Mouse (Mus musculus) forebrain, postnatal 0 days (tissue): ENCODE results near the gene Kif1a. TPM values are rescaled to one million over a fixed set of nuclear protein-coding genes. Genes with fewer than 3 reads are reported as not detected.

Experiments used
- ATAC-seq: fragments of 200-750 bp; cut with Nextera tagmentation; 2 replicates; pipeline ENCODE4 v1.8.0; 2017; ENCODE audit warnings: mild to moderate bottlenecking, moderate library complexity
- DNase-seq: peaks from one replicate; pipeline ENCODE4 v3.0.0-alpha.2; 2015
- H3K27ac ChIP-seq: fragments of 300-500 bp; sonication (generic); 2 replicates; pipeline ENCODE4 v1.5.1; 2014; ENCODE audit warnings: low read depth, mild to moderate bottlenecking, antibody characterized with exemption, low read length, moderate library complexity, mixed read lengths
- H3K27me3 ChIP-seq: fragments of 300-500 bp; sonication (generic); 2 replicates; pipeline ENCODE4 v1.6.1; 2014; ENCODE audit warnings: mild to moderate bottlenecking, low read length, mixed read lengths; ENCODE audit not compliant: insufficient read depth
- H3K36me3 ChIP-seq: fragments of 300-500 bp; sonication (generic); 2 replicates; pipeline ENCODE4 v1.6.1; 2014; ENCODE audit warnings: mild to moderate bottlenecking, moderate library complexity; ENCODE audit not compliant: insufficient read depth
- H3K4me1 ChIP-seq: fragments of 300-500 bp; sonication (generic); 2 replicates; pipeline ENCODE4 v1.6.1; 2014; ENCODE audit warnings: antibody characterized with exemption; ENCODE audit not compliant: insufficient read depth
- H3K4me2 ChIP-seq: fragments of 300-500 bp; sonication (generic); 2 replicates; pipeline ENCODE4 v1.6.1; 2014; ENCODE audit warnings: low read depth, mild to moderate bottlenecking, moderate library complexity
- H3K4me3 ChIP-seq: fragments of 300-500 bp; sonication (generic); 2 replicates; pipeline ENCODE4 v1.5.1; 2014; ENCODE audit warnings: low read depth, low read length, mixed read lengths
- H3K9ac ChIP-seq: fragments of 300-500 bp; sonication (generic); 2 replicates; pipeline ENCODE4 v1.6.1; 2014; ENCODE audit warnings: mild to moderate bottlenecking
- H3K9me3 ChIP-seq: fragments of 300-500 bp; sonication (generic); 2 replicates; pipeline ENCODE4 v1.6.1; 2016; ENCODE audit warnings: low read length
- CTCF ChIP-seq: sonication (generic); IDR thresholded peaks from 2 replicates; pipeline ENCODE4 v1.5.1; 2016; ENCODE audit warnings: antibody characterized with exemption, control low read depth, low read depth
- WGBS: fragments of 180-500 bp; shearing (Covaris S2); extraction: QIAGEN DNeasy Blood & Tissue Kit; methylation state at CpG from one replicate; pipeline ENCODE4 v1.1.7; 2014; 5-methylcytosine and 5-hydroxymethylcytosine counted together
- polyA plus RNA-seq: library from polyadenylated mRNA; unstranded; fragments of >200 nt; fragmentation: Nextera tagmentation; extraction: Ambion mirVana; gene quantifications from 2 replicates; pipeline ENCODE4 v1.2.1, GENCODE M21; 2015
- total RNA-seq: library from RNA; depleted of rRNA; stranded (reverse); fragments of >200 nt; gene quantifications from 2 replicates; pipeline ENCODE4 v1.2.3, GENCODE M21; 2014; rRNA removed

Gene Kif1a
- 409 and 465 TPM in 2 replicates for total RNA-seq
- polyA plus RNA-seq: 381 and 564 TPM in 2 replicates

DNA sequence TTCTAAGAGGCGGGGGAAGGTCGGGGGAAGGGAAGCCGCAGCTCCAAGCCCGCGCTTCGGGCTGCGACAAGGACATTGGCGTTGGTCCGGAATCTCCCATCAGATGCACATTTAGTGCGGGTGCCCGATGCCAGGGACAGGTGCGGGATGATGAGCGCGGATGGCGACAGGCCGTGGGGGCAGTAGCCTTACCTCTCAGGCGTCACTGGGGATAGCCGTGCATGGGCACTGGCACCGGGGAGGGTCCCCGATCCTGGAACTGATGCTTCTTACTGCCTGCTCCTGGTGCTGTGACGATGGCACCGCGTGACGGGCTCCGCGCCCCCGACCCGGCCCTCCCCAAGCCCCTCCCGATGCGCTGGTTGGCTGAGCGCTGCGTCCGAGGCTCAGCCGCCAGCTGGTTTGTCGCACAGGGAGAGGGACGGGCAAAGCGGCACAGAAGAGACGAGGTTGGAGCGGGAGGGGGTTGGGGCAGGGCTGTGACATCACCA, at the start of gene Kif1a:
Kif1a (minus strand) TSS at position 381 of the 491 bp plus-strand sequence.
- WGBS: 1% methylated on average over 39 of the region's 39 CpGs
- ATAC-seq (peak; percentile 94), DNase-seq (peak; percentile 97)
- H3K27ac ChIP-seq: peak within 1 kb of the TSS; percentile 97
- H3K4me1 ChIP-seq: peaks cover 7% of the 10 kb centered on the region; the same call in 1 of the 2 replicates
- no peaks in the 10 kb centered on the region for H3K9me3 ChIP-seq
- peak within 1 kb of the TSS; percentile 92 for H3K9ac ChIP-seq
- 0 out of 2 replicates have a peak, but pooled peaks have one; percentile 10 for TF ChIP-seq CTCF
- no peaks in the 10 kb centered on the region for H3K27me3 ChIP-seq
- H3K4me3 ChIP-seq: peak within 1 kb of the TSS; percentile 76
- H3K36me3 ChIP-seq: no peaks in the 10 kb centered on the region
- peak within 1 kb of the TSS; percentile 96 for H3K4me2 ChIP-seq

DNA sequence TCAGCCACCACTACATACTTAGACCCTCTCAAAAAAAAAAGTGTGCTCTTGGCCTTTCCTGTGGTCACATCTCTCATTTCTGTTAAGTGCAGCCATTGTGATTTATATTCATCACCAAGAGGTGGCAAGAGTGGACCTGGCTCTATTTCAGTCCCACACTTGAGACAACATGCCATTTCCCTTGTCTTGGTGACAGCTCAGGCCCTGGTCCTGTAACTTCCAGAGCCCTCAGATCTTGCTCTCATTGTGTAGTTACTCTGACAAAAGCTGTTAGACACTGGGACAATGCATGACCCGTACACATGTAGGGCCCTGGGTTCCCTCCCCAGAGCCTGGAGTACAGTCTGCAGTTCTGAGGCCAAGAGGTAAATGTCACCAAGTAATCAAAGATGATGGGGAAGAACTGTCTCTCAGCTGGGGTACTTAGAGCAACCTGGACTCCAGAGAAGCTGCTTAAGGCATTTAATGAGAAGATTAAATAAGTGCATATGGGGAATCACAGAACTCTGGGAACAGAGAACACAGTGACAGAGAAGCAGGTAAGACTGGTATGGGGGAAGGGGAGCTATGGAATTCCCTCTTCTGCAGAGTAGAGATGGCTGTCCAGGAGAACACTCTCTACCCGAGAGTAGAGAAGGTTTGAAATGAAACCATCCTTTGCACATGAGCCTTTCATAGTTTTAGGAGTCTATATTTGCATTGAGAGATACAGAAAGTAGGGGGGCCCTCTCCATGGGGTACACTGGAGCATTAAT, 49.3 kb upstream of the Kif1a start:
- no peaks in the 10 kb centered on the region for H3K9me3 ChIP-seq
- ATAC-seq: no peak
- WGBS: 74% methylated on average over 2 of the region's 2 CpGs
- H3K27me3 ChIP-seq: no peaks in the 10 kb centered on the region; the same call in 1 of the 2 replicates
- no peak overlapping the region for H3K4me3 ChIP-seq
- no peak for DNase-seq
- no peak overlapping the region for H3K4me2 ChIP-seq
- no peaks in the 10 kb centered on the region for H3K4me1 ChIP-seq
- no peak for TF ChIP-seq CTCF
- H3K27ac ChIP-seq: no peak overlapping the region
- H3K9ac ChIP-seq: no peak overlapping the region
- no peaks in the 10 kb centered on the region for H3K36me3 ChIP-seq

DNA sequence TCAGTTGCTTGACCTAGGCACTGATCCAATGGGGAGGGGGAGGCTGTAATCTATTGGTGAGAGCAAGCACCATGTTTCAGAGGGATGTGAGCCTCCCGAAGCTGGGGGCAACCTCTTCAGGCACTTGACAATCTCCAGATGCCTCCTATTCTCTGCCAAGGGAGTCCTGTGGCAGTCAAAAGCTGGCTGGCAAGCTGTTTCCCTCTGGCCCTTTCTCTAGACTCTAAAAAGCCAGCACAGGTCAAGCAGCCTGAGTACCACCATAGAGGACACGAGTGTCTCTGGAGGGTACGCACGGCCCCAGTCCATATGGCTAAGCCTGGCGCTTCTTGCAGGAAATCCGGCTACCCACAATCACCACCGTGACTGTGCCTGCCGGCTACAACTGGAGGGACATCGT, 42.4 kb upstream of the Kif1a start:
- Histone ChIP-seq H3K9me3 (no peaks in the 10 kb centered on the region), H3K4me2 (no peak overlapping the region), H3K27ac (no peak overlapping the region), H3K4me1 (no peaks in the 10 kb centered on the region), H3K36me3 (no peaks in the 10 kb centered on the region), H3K27me3 (no peaks in the 10 kb centered on the region; the same call in 1 of the 2 replicates), H3K4me3 (no peak overlapping the region), H3K9ac (no peak overlapping the region)
- no peak for ATAC-seq
- DNase-seq: no peak
- TF ChIP-seq CTCF: no peak
- 80% methylated on average over 9 of the region's 9 CpGs for WGBS

DNA sequence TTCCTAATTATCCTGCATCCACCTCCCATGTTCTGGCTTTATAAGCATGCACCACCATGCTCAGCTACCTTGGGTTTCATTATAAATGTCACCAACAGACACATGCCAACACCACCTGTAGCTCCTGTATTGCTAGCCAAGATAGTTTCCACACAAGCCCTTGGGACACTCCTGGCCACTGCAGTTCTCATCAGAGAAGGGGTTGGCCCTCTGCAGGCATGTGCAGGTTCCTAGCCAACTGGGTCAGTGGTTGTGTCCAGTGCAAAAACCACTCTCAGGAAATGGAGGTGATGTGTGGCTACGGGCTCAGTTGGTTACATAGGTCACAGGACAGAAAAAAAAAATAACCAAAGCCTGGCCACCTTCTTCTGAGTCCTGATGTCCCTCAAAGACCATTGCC, 41.1 kb upstream of the Kif1a start:
- H3K27ac ChIP-seq: no peak overlapping the region
- no peak for TF ChIP-seq CTCF
- ATAC-seq: no peak
- 96% methylated on average over 1 of the region's 1 CpGs for WGBS
- no peaks in the 10 kb centered on the region for H3K9me3 ChIP-seq
- H3K36me3 ChIP-seq: no peaks in the 10 kb centered on the region
- no peak for DNase-seq
- H3K4me2 ChIP-seq: no peak overlapping the region
- no peak overlapping the region for H3K9ac ChIP-seq
- no peaks in the 10 kb centered on the region; the same call in 1 of the 2 replicates for H3K27me3 ChIP-seq
- H3K4me1 ChIP-seq: no peaks in the 10 kb centered on the region
- H3K4me3 ChIP-seq: no peak overlapping the region

DNA sequence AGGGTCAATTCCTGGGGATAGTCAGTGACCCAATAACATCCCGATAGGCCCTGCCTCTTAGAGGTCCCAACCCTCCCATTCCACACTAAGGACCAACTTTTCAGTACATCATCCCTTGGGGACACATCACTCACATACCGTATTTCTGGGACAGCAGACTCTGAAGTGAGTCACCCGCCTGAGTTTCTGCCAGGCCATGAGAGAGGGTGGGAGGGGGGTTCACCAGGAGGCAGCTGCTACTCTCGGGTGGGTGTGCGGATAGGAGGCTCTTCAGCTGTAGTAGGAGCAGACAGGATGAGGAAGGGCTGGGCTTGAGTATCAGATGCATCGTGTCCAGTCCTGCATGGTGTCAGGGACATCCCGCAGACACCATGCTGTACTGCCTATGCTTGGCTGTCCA, 38.0 kb upstream of the Kif1a start:
- Histone ChIP-seq H3K9ac (no peak overlapping the region), H3K9me3 (no peaks in the 10 kb centered on the region), H3K27me3 (no peaks in the 10 kb centered on the region), H3K4me1 (no peaks in the 10 kb centered on the region), H3K27ac (no peak overlapping the region), H3K4me3 (no peak overlapping the region), H3K36me3 (no peaks in the 10 kb centered on the region), H3K4me2 (no peak overlapping the region)
- WGBS: 80% methylated on average over 7 of the region's 7 CpGs
- no peak for TF ChIP-seq CTCF
- ATAC-seq: no peak
- no peak for DNase-seq

DNA sequence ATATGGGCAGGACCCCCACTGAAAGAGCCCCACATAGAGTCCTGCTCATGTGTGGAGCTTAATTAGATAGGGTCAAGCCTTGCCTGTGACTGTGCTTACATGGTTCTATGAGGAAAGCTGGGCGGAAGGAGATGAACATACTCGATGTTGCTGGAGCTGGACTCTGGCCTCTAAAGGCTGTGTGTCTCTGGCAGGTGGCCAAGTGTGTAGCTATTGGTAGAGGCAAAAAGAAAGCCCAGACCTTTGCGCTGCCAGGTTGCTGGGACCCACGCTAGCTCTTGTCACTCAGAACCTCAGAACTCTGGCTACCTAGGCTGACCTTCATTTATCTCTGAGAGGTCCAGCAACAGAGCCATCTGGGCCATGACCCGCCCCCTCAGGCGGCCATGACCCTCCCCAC, 36.8 kb upstream of the Kif1a start:
- H3K27me3 ChIP-seq: no peaks in the 10 kb centered on the region
- H3K4me2 ChIP-seq: no peak overlapping the region
- no peak for ATAC-seq
- no peak overlapping the region for H3K4me3 ChIP-seq
- H3K36me3 ChIP-seq: no peaks in the 10 kb centered on the region
- no peak overlapping the region for H3K9ac ChIP-seq
- TF ChIP-seq CTCF: no peak
- 72% methylated on average over 6 of the region's 6 CpGs for WGBS
- no peak for DNase-seq
- H3K9me3 ChIP-seq: no peaks in the 10 kb centered on the region
- H3K4me1 ChIP-seq: no peaks in the 10 kb centered on the region
- H3K27ac ChIP-seq: no peak overlapping the region

DNA sequence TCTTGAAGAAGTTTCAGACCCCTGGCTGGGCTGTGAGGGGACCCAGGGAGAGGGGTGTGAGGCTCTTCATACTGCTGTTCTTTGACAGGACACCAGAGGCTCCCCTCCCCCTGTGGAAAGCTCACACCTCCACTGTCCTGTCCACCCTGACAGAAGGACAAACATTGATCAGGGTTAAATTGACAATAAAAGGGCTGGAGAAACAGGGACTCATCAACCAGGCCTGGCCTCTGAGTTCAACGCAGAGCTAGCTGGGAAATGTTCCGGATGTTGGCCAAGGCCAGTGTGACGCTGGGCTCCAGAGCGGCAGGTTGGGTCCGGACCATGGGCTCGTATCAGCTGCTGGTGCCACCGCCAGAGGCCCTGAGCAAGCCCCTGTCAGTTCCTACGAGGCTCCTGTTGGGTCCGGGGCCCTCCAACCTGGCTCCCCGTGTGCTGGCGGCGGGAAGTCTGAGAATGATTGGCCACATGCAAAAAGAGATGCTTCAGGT, 33.3 kb upstream of the Kif1a start, which contains the start of gene Agxt:
Agxt (plus strand) TSS at position 205 of the 491 bp plus-strand sequence.
- TF ChIP-seq CTCF: no peak
- no peak for ATAC-seq
- no peak within 1 kb of the TSS for H3K9ac ChIP-seq
- 92% methylated on average over 12 of the region's 12 CpGs for WGBS
- no peaks in the 10 kb centered on the region for H3K36me3 ChIP-seq
- H3K4me1 ChIP-seq: no peaks in the 10 kb centered on the region
- H3K27ac ChIP-seq: no peak within 1 kb of the TSS
- H3K27me3 ChIP-seq: no peaks in the 10 kb centered on the region
- H3K4me3 ChIP-seq: no peak within 1 kb of the TSS
- no peak within 1 kb of the TSS for H3K4me2 ChIP-seq
- no peaks in the 10 kb centered on the region for H3K9me3 ChIP-seq
- DNase-seq: no peak
